Mouse (Mus musculus) hindbrain, embryonic 16.5 days (tissue): Measurements from ENCODE around the gene Ifnl2. TPM values are rescaled to one million over a fixed set of nuclear protein-coding genes. Genes with fewer than 3 reads are reported as not detected.

Experiments used
- ATAC-seq: fragments of 200-750 bp; cut with Nextera tagmentation; 2 replicates; pipeline ENCODE4 v1.8.0; 2017; ENCODE audit warnings: moderate TSS enrichment, moderate library complexity
- H3K27ac ChIP-seq: fragments of 300-500 bp; sonication (generic); 2 replicates; pipeline ENCODE4 v1.5.1; 2014; ENCODE audit warnings: low read depth, mild to moderate bottlenecking, control low read depth, low read length, moderate library complexity
- H3K27me3 ChIP-seq: fragments of 300-500 bp; sonication (generic); replicated peaks from 2 replicates; pipeline ENCODE4 v1.6.1; 2014; ENCODE audit warnings: low read length; ENCODE audit not compliant: control insufficient read depth, insufficient read depth
- H3K36me3 ChIP-seq: fragments of 300-500 bp; sonication (generic); 2 replicates; pipeline ENCODE4 v1.6.1; 2014; ENCODE audit warnings: mild to moderate bottlenecking, low read length, moderate library complexity, mixed read lengths; ENCODE audit not compliant: control insufficient read depth, insufficient read depth
- H3K4me1 ChIP-seq: fragments of 300-500 bp; sonication (generic); 2 replicates; pipeline ENCODE4 v1.6.1; 2014; ENCODE audit warnings: low read depth, low read length; ENCODE audit not compliant: control insufficient read depth, insufficient read depth
- H3K4me2 ChIP-seq: fragments of 300-500 bp; sonication (generic); 2 replicates; pipeline ENCODE4 v1.6.1; 2014; ENCODE audit warnings: mild to moderate bottlenecking, low read length, control low read depth, moderate library complexity
- H3K4me3 ChIP-seq: fragments of 300-500 bp; sonication (generic); 2 replicates; pipeline ENCODE4 v1.5.1; 2014; ENCODE audit warnings: mild to moderate bottlenecking, low read length, control low read depth, moderate library complexity
- H3K9ac ChIP-seq: fragments of 300-500 bp; sonication (generic); 2 replicates; pipeline ENCODE4 v1.6.1; 2014; ENCODE audit warnings: low read depth, mild to moderate bottlenecking, control low read depth, low read length, moderate library complexity
- H3K9me3 ChIP-seq: fragments of 300-500 bp; sonication (generic); 2 replicates; pipeline ENCODE4 v1.6.1; 2014; ENCODE audit warnings: mild to moderate bottlenecking, low read length, moderate library complexity; ENCODE audit not compliant: control insufficient read depth
- WGBS: fragments of 180-500 bp; shearing (Covaris S2); extraction: QIAGEN DNeasy Blood & Tissue Kit; methylation state at CpG from one replicate; pipeline ENCODE4 v1.1.7; 2014; 5-methylcytosine and 5-hydroxymethylcytosine counted together
- polyA plus RNA-seq: library from polyadenylated mRNA; unstranded; fragments of >200 nt; fragmentation: Nextera tagmentation; extraction: Ambion mirVana; gene quantifications from 2 replicates; pipeline ENCODE4 v1.2.1, GENCODE M21; 2015

Ifnl2 gene
- polyA plus RNA-seq, 1 experiment from 2014 or later = not detected

- Histone ChIP-seq H3K9me3 (no peaks in the 10 kb centered on the region), H3K36me3 (no peaks in the 10 kb centered on the region), H3K4me2 (no peak overlapping the region), H3K4me3 (no peak overlapping the region), H3K27ac (no peak overlapping the region), H3K4me1 (no peaks in the 10 kb centered on the region), H3K27me3 (no peaks in the 10 kb centered on the region), H3K9ac (no peak overlapping the region)
- 87% methylated on average over 5 of the region's 5 CpGs for WGBS
- ATAC-seq = no peak
Measured at GRCm38 (mm10) chr7:28477363-28477762, 32.9 kb downstream of the Ifnl2 start.

GRCm38 (mm10) chr7:28476191-28476590, 34.1 kb downstream of the Ifnl2 start:
- no peak for ATAC-seq
- no peak overlapping the region for H3K4me3 ChIP-seq
- 89% methylated on average over 6 of the region's 6 CpGs for WGBS

GRCm38 (mm10) chr7:28467213-28467751, 43.0 kb downstream of the Ifnl2 start:
- Histone ChIP-seq H3K9me3 (no peaks in the 10 kb centered on the region), H3K9ac (peak overlapping the region; percentile 55), H3K4me2 (peak overlapping the region; percentile 52), H3K27me3 (no peaks in the 10 kb centered on the region; the same call in 1 of the 2 replicates), H3K4me1 (peaks cover 21% of the 10 kb centered on the region), H3K27ac (no peak overlapping the region), H3K36me3 (peaks cover 18% of the 10 kb centered on the region), H3K4me3 (peak overlapping the region; percentile 36)
- 3% methylated on average over 45 of the region's 63 CpGs for WGBS
- ATAC-seq = 0 out of 2 replicates have a peak, but pooled peaks have one; percentile 12

More at GRCm38 (mm10) chr7:28476191-28476590, 34.1 kb downstream of the Ifnl2 start:
- no peak overlapping the region for H3K4me2 ChIP-seq
- H3K4me1 ChIP-seq = no peaks in the 10 kb centered on the region
- no peaks in the 10 kb centered on the region for H3K9me3 ChIP-seq
- no peaks in the 10 kb centered on the region for H3K36me3 ChIP-seq
- no peak overlapping the region for H3K9ac ChIP-seq
- no peaks in the 10 kb centered on the region for H3K27me3 ChIP-seq
- no peak overlapping the region for H3K27ac ChIP-seq

GRCm38 (mm10) chr7:28466721-28467212, 43.5 kb downstream of the Ifnl2 start:
- peak overlapping the region; percentile 55; the same call in 1 of the 2 replicates for H3K9ac ChIP-seq
- peak overlapping the region; percentile 36 for H3K4me3 ChIP-seq
- H3K27me3 ChIP-seq = no peaks in the 10 kb centered on the region; the same call in 1 of the 2 replicates
- ATAC-seq = no peak
- H3K4me2 ChIP-seq = peak overlapping the region; percentile 52
- no peak overlapping the region for H3K27ac ChIP-seq
- 19% methylated on average over 40 of the region's 40 CpGs for WGBS
- no peaks in the 10 kb centered on the region for H3K9me3 ChIP-seq
- H3K36me3 ChIP-seq = peaks cover 22% of the 10 kb centered on the region
- H3K4me1 ChIP-seq = peaks cover 21% of the 10 kb centered on the region

GRCm38 (mm10) chr7:28464416-28465212, 45.6 kb downstream of the Ifnl2 start:
- Histone ChIP-seq H3K9me3 (no peaks in the 10 kb centered on the region), H3K27me3 (no peaks in the 10 kb centered on the region; the same call in 1 of the 2 replicates), H3K36me3 (peaks cover 39% of the 10 kb centered on the region), H3K4me3 (peak overlapping the region; percentile 29), H3K9ac (no peak overlapping the region), H3K4me2 (peak overlapping the region; percentile 51), H3K27ac (peak overlapping the region; percentile 56; the same call in 1 of the 2 replicates), H3K4me1 (peaks cover 21% of the 10 kb centered on the region)
- 50% methylated on average over 10 of the region's 10 CpGs for WGBS
- ATAC-seq = peak; percentile 82

GRCm38 (mm10) chr7:28462769-28463168, 47.5 kb downstream of the Ifnl2 start:
- Histone ChIP-seq H3K9ac (no peak overlapping the region), H3K4me2 (no peak overlapping the region), H3K9me3 (no peaks in the 10 kb centered on the region), H3K4me1 (peaks cover 21% of the 10 kb centered on the region), H3K27me3 (no peaks in the 10 kb centered on the region; the same call in 1 of the 2 replicates), H3K4me3 (no peak overlapping the region), H3K36me3 (peaks cover 52% of the 10 kb centered on the region), H3K27ac (no peak overlapping the region)
- whole genome bisulfite sequencing = 91% methylated on average over 2 of the region's 2 CpGs
- ATAC-seq = no peak

GRCm38 (mm10) chr7:28460361-28460760, 49.9 kb downstream of the Ifnl2 start:
- peaks cover 11% of the 10 kb centered on the region for H3K4me1 ChIP-seq
- no peaks in the 10 kb centered on the region for H3K9me3 ChIP-seq
- H3K27me3 ChIP-seq = no peaks in the 10 kb centered on the region
- no peak overlapping the region for H3K4me2 ChIP-seq
- no peak overlapping the region for H3K4me3 ChIP-seq
- no peak overlapping the region for H3K27ac ChIP-seq
- H3K9ac ChIP-seq = no peak overlapping the region
- WGBS = 95% methylated on average over 5 of the region's 5 CpGs
- ATAC-seq = no peak
- peaks cover 47% of the 10 kb centered on the region for H3K36me3 ChIP-seq
